Mouse (Mus musculus) lung, postnatal 36 days (tissue): Measurements from ENCODE around the gene Commd1.

ENCODE experiments used
- DNase-seq: peaks from one replicate; pipeline ENCODE4 v3.0.0; 2022; ENCODE audit warnings: mixed read lengths

Commd1 gene

GRCm38 (mm10) chr11:22981984-22982757 lies at the start of gene Commd1, which contains the start of gene Gm28048:
Gene Commd1 (minus strand): TSS chr11:22982382.
Gene Gm28048 (minus strand): TSS chr11:22982090.
- peak; percentile 97 for DNase-seq

GRCm38 (mm10) chr11:23029399-23029798 lies 47.2 kb upstream of the Commd1 start:
- DNase-seq: no peak

GRCm38 (mm10) chr11:23028957-23029356 lies 46.8 kb upstream of the Commd1 start:
- DNase-seq: no peak

- DNase-seq: no peak
Observed at GRCm38 (mm10) chr11:23024169-23024568, 42.0 kb upstream of the Commd1 start.

- DNase-seq: no peak
Observed at GRCm38 (mm10) chr11:23023155-23023554, 41.0 kb upstream of the Commd1 start.

- DNase-seq: no peak
Observed at GRCm38 (mm10) chr11:23020841-23021240, 38.7 kb upstream of the Commd1 start.

- no peak for DNase-seq
Observed at GRCm38 (mm10) chr11:23020116-23020770, 38.1 kb upstream of the Commd1 start.

- no peak for DNase-seq
Observed at GRCm38 (mm10) chr11:23017943-23018342, 35.8 kb upstream of the Commd1 start.

- no peak for DNase-seq
Observed at GRCm38 (mm10) chr11:23014996-23015395, 32.8 kb upstream of the Commd1 start.

- DNase-seq: peak; percentile 24
Observed at GRCm38 (mm10) chr11:23013580-23014294, 31.6 kb upstream of the Commd1 start.

GRCm38 (mm10) chr11:23013096-23013495 lies 30.9 kb upstream of the Commd1 start:
- no peak for DNase-seq

GRCm38 (mm10) chr11:23008824-23009200 lies 26.6 kb upstream of the Commd1 start:
- no peak for DNase-seq

GRCm38 (mm10) chr11:23008181-23008823 lies 26.1 kb upstream of the Commd1 start:
- peak; percentile 86 for DNase-seq

- DNase-seq: peak; percentile 98
Observed at GRCm38 (mm10) chr11:23007481-23008180, 25.4 kb upstream of the Commd1 start, which contains the start of gene Fam161a. Gene Fam161a (plus strand): TSS chr11:23007531.

GRCm38 (mm10) chr11:23007166-23007480 lies 24.9 kb upstream of the Commd1 start:
- DNase-seq: no peak

GRCm38 (mm10) chr11:23005276-23005675 lies 23.1 kb upstream of the Commd1 start:
- DNase-seq: no peak

- no peak for DNase-seq
Observed at GRCm38 (mm10) chr11:22998308-22998707, 16.1 kb upstream of the Commd1 start.

GRCm38 (mm10) chr11:22995461-22995860 lies 13.3 kb upstream of the Commd1 start:
- DNase-seq: no peak

GRCm38 (mm10) chr11:22994271-22994670 lies 12.1 kb upstream of the Commd1 start:
- peak; percentile 29 for DNase-seq

- no peak for DNase-seq
Observed at GRCm38 (mm10) chr11:22991218-22991835, 9.1 kb upstream of the Commd1 start.

- peak; percentile 96 for DNase-seq
Observed at GRCm38 (mm10) chr11:22990393-22991126, 8.4 kb upstream of the Commd1 start, which contains the start of gene Cct4. Gene Cct4 (plus strand): TSS chr11:22990519.
